Mouse (Mus musculus) olfactory bulb, adult 2 months (tissue): ENCODE data around the gene Notch2.

Source experiments
- CTCF ChIP-seq: fragments of 200-500 bp; IDR thresholded peaks from 2 replicates; pipeline ENCODE4 v1.5.1; 2012; ENCODE audit warnings: low read depth, mild to moderate bottlenecking, low read length, moderate library complexity; ENCODE audit not compliant: insufficient read depth
- POLR2A ChIP-seq: fragments of 200-500 bp; IDR thresholded peaks from 2 replicates; pipeline ENCODE4 v1.6.1; 2012; ENCODE audit warnings: mild to moderate bottlenecking, low read depth, low read length, moderate library complexity; ENCODE audit not compliant: insufficient read depth

DNA sequence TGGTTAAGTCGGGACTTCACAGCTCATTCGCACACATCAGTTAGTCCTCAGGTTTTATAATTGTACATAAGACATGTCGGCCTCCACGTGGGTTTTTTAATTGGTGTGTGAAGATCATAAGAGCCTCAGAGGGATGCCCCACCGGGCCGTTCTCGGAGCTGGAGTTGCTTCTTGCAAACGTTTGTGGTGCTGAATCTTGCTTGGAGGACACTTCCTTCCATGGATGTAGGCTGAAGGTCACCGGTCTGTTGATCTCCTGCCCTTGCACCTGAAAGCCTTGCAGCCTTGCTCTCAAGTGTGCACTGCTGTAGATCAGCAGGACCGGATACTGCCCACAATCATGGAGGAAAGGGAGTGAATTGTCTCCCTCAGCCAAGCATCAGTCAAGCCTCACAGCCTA is 137.7 kb downstream of the Notch2 start:
- no peak for TF ChIP-seq CTCF
- TF ChIP-seq POLR2A: no peak
